In genomic region chr2:180552340-180552739, GRCm38 (mm10) we compare ENCODE assay signal across 19 mouse cellular contexts. TPM values are rescaled to one million over a fixed set of nuclear protein-coding genes. Genes with fewer than 3 reads are reported as not detected.
"Had no signal": no experiment of that assay in that cellular context is flagged by ENCODE, and none has a peak within 500 bp of the region (broad histone marks: within the 10 kb centered on the region; RNA-seq: fewer than 3 reads in every experiment).

No protein-coding gene starts in this region.

- H3K9me3 ChIP-seq: lung, embryonic 15.5 days; megakaryocyte, embryonic 14.5 days; midbrain, embryonic 13.5 days; midbrain, embryonic 15.5 days; neural tube, embryonic 12.5 days had no signal

- H3K27ac ChIP-seq: lung, embryonic 15.5 days; macrophage; midbrain, embryonic 13.5 days; midbrain, embryonic 15.5 days; neural tube, embryonic 12.5 days had no signal

- H3K4me3 ChIP-seq: lung, embryonic 15.5 days; megakaryocyte, embryonic 14.5 days; midbrain, embryonic 13.5 days; midbrain, embryonic 15.5 days; neural tube, embryonic 12.5 days had no signal

- DNase-seq: liver, postnatal 0 days; lung, adult 2 months; lung, postnatal 14 days; lung, postnatal 36 days; retina, postnatal 1 day; right cerebral cortex, postnatal 25 days; right cerebral cortex, postnatal 4 days; spleen, adult 18-20 months; thymus, adult 18-20 months; thymus, postnatal 14 days; thymus, postnatal 36 days had no signal

- H3K36me3 ChIP-seq: lung, embryonic 15.5 days; midbrain, embryonic 13.5 days; midbrain, embryonic 15.5 days; neural tube, embryonic 12.5 days had no signal

- H3K9ac ChIP-seq: liver, postnatal 0 days; lung, embryonic 15.5 days; midbrain, embryonic 13.5 days; midbrain, embryonic 15.5 days; neural tube, embryonic 12.5 days had no signal

- ATAC-seq: liver, postnatal 0 days; lung, postnatal 0 days; midbrain, embryonic 13.5 days; midbrain, embryonic 15.5 days had no signal

- H3K27me3 ChIP-seq: lung, embryonic 15.5 days; midbrain, embryonic 13.5 days; midbrain, embryonic 15.5 days; neural tube, embryonic 12.5 days had no signal

- H3K4me2 ChIP-seq: lung, embryonic 15.5 days; midbrain, embryonic 11.5 days; midbrain, embryonic 13.5 days; midbrain, embryonic 15.5 days; neural tube, embryonic 12.5 days had no signal

RNA-seq across cellular contexts. Expression of gene Ntsr1, which starts 52.6 kb away (rescaled TPM):
- polyA plus RNA-seq: liver, postnatal 0 days; lung, adult 2 months; macrophage had no signal
